Mouse (Mus musculus) ES-Bruce4 (cell line): ENCODE measurements at regions not wholly inside any gene's neighbourhood (a gene's known extent, or its start where the extent isn't known, plus 50 kb on each side); places are given as distances from the start of the nearest gene placed in this dataset.

Experiments
- H3K27ac ChIP-seq: 2 replicates; pipeline ENCODE4 v1.5.1; 2012; ENCODE audit warnings: low read length, inconsistent platforms; ENCODE audit not compliant: insufficient read depth
- H3K27me3 ChIP-seq: 2 replicates; pipeline ENCODE4 v1.6.1; 2012; ENCODE audit warnings: mild to moderate bottlenecking, low read length, inconsistent platforms; ENCODE audit not compliant: control insufficient read depth, poor library complexity, insufficient read depth, severe bottlenecking
- H3K36me3 ChIP-seq: 2 replicates; pipeline ENCODE4 v1.6.1; 2012; ENCODE audit warnings: inconsistent platforms, mild to moderate bottlenecking, low read length, moderate library complexity; ENCODE audit not compliant: control insufficient read depth, poor library complexity, insufficient read depth, severe bottlenecking
- H3K4me1 ChIP-seq: one replicate; pipeline ENCODE4 v1.8.1; 2011; ENCODE audit warnings: low read length; ENCODE audit not compliant: control insufficient read depth, insufficient read depth
- H3K4me3 ChIP-seq: 2 replicates; pipeline ENCODE4 v1.5.1; 2011; ENCODE audit warnings: low read depth, mild to moderate bottlenecking, low read length
- H3K9ac ChIP-seq: 2 replicates; pipeline ENCODE4 v1.6.1; 2012; ENCODE audit warnings: low read depth, mild to moderate bottlenecking, inconsistent platforms; ENCODE audit not compliant: poor library complexity, severe bottlenecking
- H3K9me3 ChIP-seq: replicated peaks from 2 replicates; pipeline ENCODE4 v1.6.1; 2012; ENCODE audit warnings: mild to moderate bottlenecking, low read length, inconsistent platforms; ENCODE audit not compliant: control insufficient read depth, poor library complexity, insufficient read depth, severe bottlenecking
- CTCF ChIP-seq: IDR thresholded peaks from one replicate; pipeline ENCODE4 v1.8.1; 2011; ENCODE audit warnings: low read depth, low read length
- EP300 ChIP-seq: IDR thresholded peaks from 2 replicates; pipeline ENCODE4 v1.6.1; 2011; ENCODE audit warnings: low read depth, low read length; ENCODE audit not compliant: insufficient read depth
- POLR2A ChIP-seq: IDR thresholded peaks from one replicate; pipeline ENCODE4 v1.8.1; 2011; ENCODE audit warnings: low read length; ENCODE audit not compliant: insufficient read depth

DNA sequence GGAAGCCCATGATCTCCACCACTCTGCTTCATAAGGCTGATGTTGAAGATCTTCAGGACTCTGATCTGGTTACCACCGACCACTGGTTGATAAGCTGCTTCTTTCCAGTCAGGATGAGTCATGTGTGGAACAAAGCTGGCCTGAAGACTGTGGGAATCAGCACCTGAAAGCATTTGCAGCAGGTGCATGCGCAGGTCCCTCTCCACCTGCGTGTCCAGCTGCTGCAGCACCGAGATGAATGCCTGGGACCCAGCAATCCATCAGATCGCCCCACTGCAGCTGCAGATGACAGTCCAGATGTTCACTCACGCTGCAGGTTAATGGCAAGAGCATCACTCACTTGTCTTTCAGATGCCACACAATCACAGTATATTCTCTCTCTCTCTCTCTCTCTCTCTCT is 230.4 kb upstream of the Kdm8 start:
- H3K27ac ChIP-seq, result no peak overlapping the region
- no peak overlapping the region for H3K9ac ChIP-seq
- H3K4me1 ChIP-seq, result no peaks in the 10 kb centered on the region
- H3K27me3 ChIP-seq, result no peaks in the 10 kb centered on the region
- TF ChIP-seq POLR2A (no peak), EP300 (no peak)
- H3K36me3 ChIP-seq, result no peaks in the 10 kb centered on the region
- H3K9me3 ChIP-seq, result no peaks in the 10 kb centered on the region
- H3K4me3 ChIP-seq, result no peak overlapping the region

DNA sequence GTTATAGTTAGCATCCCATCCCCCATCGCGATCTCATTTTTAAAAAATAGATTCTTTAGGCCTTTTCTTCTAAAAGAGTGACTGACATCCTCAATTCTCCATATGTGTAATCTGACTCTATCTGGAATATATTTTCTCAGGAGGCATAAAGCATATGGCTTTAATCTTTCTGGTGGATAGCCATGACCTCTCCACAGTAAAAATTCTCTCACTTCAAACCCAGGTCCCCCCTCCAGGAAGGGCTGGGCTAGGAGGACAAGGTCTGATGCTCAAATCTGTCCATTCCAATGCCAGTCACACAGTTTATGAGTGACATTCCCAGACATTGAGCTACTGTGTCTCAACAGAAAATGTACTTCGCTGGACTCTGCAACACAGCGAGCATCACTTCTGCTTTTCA is 226.8 kb upstream of the Kdm8 start:
- Histone ChIP-seq H3K9me3 (no peaks in the 10 kb centered on the region), H3K27me3 (no peaks in the 10 kb centered on the region), H3K36me3 (no peaks in the 10 kb centered on the region), H3K4me3 (no peak overlapping the region), H3K27ac (no peak overlapping the region), H3K4me1 (no peaks in the 10 kb centered on the region), H3K9ac (no peak overlapping the region)
- TF ChIP-seq CTCF (no peak), POLR2A (no peak)

DNA sequence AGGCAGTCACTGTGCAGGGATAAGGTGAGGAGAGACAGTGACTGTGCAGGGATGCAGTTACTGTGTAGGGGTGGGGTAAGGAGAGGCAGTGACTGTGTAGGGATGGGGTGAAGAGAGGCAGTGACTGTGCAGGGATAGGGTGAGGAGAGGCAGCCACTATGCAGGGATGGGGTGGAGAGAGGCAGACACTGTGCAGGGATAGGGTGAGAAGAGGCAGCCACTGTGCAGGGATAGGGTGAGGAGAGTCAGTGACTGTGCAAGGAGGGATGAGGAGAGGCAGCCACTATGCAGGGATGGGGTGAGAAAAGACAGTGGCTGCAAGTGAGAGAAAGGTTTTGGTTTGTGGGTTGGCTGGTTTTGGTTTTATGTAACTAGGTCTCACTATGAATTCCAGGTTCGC is 221.8 kb upstream of the Kdm8 start:
- Histone ChIP-seq H3K9ac (no peak overlapping the region), H3K36me3 (no peaks in the 10 kb centered on the region), H3K27me3 (no peaks in the 10 kb centered on the region), H3K27ac (no peak overlapping the region), H3K4me3 (no peak overlapping the region), H3K9me3 (no peaks in the 10 kb centered on the region), H3K4me1 (no peaks in the 10 kb centered on the region)
- TF ChIP-seq EP300 (no peak), POLR2A (no peak), CTCF (no peak)

DNA sequence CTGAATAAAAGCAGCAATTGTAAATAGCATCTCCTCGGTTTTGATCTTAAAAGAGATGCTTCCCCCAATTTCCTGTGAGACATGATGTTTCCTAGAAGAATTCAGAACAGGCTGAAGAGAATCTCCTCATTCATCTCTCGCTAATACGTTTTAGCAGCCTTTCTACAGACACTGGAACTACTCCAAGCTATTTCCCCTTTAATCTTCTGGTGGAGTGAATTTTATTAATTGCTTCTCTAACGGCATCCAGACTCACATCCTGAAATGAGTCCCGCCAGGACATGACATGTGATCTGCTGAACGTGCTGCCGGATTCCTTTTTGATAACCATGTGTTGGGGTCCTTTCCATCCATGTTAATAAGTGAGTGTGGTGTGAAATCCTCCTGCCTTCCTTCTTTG is 209.6 kb upstream of the Kdm8 start:
- no peak overlapping the region for H3K4me3 ChIP-seq
- H3K9ac ChIP-seq, result no peak overlapping the region
- no peak for TF ChIP-seq POLR2A
- no peak for TF ChIP-seq EP300
- TF ChIP-seq CTCF, result no peak
- no peaks in the 10 kb centered on the region for H3K36me3 ChIP-seq
- no peaks in the 10 kb centered on the region; the same call in 1 of the 2 replicates for H3K27me3 ChIP-seq
- no peaks in the 10 kb centered on the region for H3K4me1 ChIP-seq
- H3K27ac ChIP-seq, result no peak overlapping the region
- no peaks in the 10 kb centered on the region for H3K9me3 ChIP-seq

DNA sequence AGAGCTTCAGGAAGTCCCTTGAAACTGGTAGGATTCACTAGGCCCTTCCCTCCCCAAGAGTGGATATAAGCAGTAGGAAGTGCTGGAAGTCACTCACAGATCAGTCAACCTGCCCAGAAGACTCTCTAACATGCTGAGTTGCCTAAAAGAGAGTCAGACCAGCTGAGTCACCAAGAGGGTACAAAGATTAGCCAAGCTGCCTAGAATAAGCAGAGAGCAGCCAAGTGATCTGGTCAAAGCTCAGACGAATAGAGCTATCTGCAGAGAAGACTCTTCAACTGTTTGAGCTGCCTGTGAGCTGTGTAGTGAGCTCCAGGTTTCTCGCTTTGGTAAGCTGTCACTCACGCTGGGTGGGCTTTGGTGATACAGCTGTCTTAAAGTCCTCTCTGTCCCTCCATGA is 207.4 kb upstream of the Kdm8 start:
- Histone ChIP-seq H3K4me1 (no peaks in the 10 kb centered on the region), H3K4me3 (no peak overlapping the region), H3K9ac (no peak overlapping the region), H3K36me3 (no peaks in the 10 kb centered on the region), H3K27ac (no peak overlapping the region), H3K9me3 (no peaks in the 10 kb centered on the region), H3K27me3 (peaks cover 1% of the 10 kb centered on the region; the same call in 1 of the 2 replicates)
- TF ChIP-seq CTCF (no peak), POLR2A (no peak), EP300 (no peak)

DNA sequence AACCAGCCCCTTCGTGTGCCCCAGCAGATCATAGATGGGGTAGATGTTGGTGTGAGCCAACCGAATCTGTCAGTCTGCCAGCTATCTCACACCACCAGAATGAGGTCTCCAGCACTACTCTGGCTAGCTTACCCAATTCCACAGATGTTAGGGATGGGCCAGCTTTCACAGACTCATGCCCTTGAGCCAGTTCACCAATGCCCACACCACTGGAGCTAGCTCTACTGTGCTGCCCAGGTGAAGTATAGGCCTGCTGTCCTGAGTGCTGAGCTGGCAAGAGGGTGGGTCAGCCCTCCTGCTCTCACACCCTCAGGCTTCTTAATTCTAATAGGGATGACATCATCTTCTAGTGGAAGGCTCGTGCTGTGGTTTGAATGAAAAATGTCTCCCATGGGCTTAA is 201.5 kb upstream of the Kdm8 start:
- Histone ChIP-seq H3K9me3 (no peaks in the 10 kb centered on the region), H3K9ac (no peak overlapping the region), H3K27ac (no peak overlapping the region), H3K27me3 (0 out of 2 replicates have a peak, but pooled peaks cover 1% of the 10 kb centered on the region), H3K36me3 (no peaks in the 10 kb centered on the region), H3K4me3 (no peak overlapping the region), H3K4me1 (no peaks in the 10 kb centered on the region)
- TF ChIP-seq CTCF (no peak), EP300 (no peak), POLR2A (no peak)

DNA sequence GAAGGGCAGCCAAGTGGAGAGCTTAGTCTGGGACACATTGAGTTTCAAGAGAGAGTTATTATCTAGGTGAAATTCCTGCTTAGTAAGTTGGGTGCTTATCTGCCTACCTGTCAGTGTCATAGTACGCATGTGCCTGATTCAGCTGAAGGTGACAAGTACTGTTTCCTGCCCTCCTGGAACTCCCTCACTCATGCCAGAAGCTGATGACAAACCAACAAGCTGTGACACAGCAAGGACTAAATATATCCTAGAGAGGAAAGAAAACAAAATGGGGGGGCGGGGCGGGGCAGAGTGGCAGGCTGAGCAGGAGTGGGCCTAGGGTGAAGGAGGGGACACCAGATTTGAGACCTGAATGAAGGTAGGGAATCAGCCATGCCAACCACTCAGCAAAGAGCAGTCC is 196.1 kb upstream of the Kdm8 start:
- no peak overlapping the region for H3K27ac ChIP-seq
- no peak overlapping the region for H3K4me3 ChIP-seq
- no peaks in the 10 kb centered on the region for H3K36me3 ChIP-seq
- no peaks in the 10 kb centered on the region for H3K4me1 ChIP-seq
- no peaks in the 10 kb centered on the region for H3K9me3 ChIP-seq
- no peak overlapping the region for H3K9ac ChIP-seq
- TF ChIP-seq CTCF (no peak), EP300 (no peak), POLR2A (no peak)
- no peaks in the 10 kb centered on the region for H3K27me3 ChIP-seq
